ENCODE assay signal across 7 mouse cellular contexts in genomic region chr10:81411471-81412400, GRCm38 (mm10). TPM values are rescaled to one million over a fixed set of nuclear protein-coding genes. Genes with fewer than 3 reads are reported as not detected.
DNase-seq lines count a peak whose midpoint lies in the region; ATAC-seq lines count a peak whose summit lies in the region.

No protein-coding gene starts in this region.

- peak overlapping the region; percentile 91 for H3K27ac ChIP-seq in intestine, embryonic 15.5 days
- H3K27ac ChIP-seq in limb, embryonic 13.5 days: peak overlapping the region; percentile 85
- peak overlapping the region; percentile 88 for H3K27ac ChIP-seq in neural tube, embryonic 13.5 days (replicated peaks)

- H3K27me3 ChIP-seq in intestine, embryonic 15.5 days (replicated peaks): no peaks in the 10 kb centered on the region
- peaks cover 18% of the 10 kb centered on the region for H3K27me3 ChIP-seq in limb, embryonic 13.5 days
- peaks cover 17% of the 10 kb centered on the region for H3K27me3 ChIP-seq in neural tube, embryonic 13.5 days

- 47% methylated on average over 18 of the region's 18 CpGs for WGBS in intestine, embryonic 15.5 days
- WGBS in limb, embryonic 13.5 days: 67% methylated on average over 18 of the region's 18 CpGs
- 55% methylated on average over 18 of the region's 18 CpGs for WGBS in neural tube, embryonic 13.5 days

- no peaks in the 10 kb centered on the region for H3K9me3 ChIP-seq in intestine, embryonic 15.5 days
- no peaks in the 10 kb centered on the region for H3K9me3 ChIP-seq in limb, embryonic 13.5 days
- H3K9me3 ChIP-seq in neural tube, embryonic 13.5 days: no peaks in the 10 kb centered on the region

- peak; percentile 85 for DNase-seq in adrenal gland, adult 2 months
- peak; percentile 94 for DNase-seq in cerebellum, adult 9-10 months
- peak; percentile 92 to 98 for DNase-seq in gastrocnemius, postnatal 36 days

- no peaks in the 10 kb centered on the region for H3K36me3 ChIP-seq in intestine, embryonic 15.5 days
- H3K36me3 ChIP-seq in limb, embryonic 13.5 days: peaks cover 45% of the 10 kb centered on the region
- peaks cover 26% of the 10 kb centered on the region for H3K36me3 ChIP-seq in neural tube, embryonic 13.5 days

- H3K9ac ChIP-seq in intestine, embryonic 15.5 days: peak overlapping the region; percentile 23
- H3K9ac ChIP-seq in limb, embryonic 13.5 days: 0 out of 2 replicates have a peak overlapping the region, but pooled peaks have one; percentile 31
- H3K9ac ChIP-seq in neural tube, embryonic 13.5 days: peak overlapping the region; percentile 0

- no peak for ATAC-seq in intestine, embryonic 15.5 days
- no peak for ATAC-seq in limb, embryonic 13.5 days (ENCODE audit: low FRiP score, low read depth)
- ATAC-seq in neural tube, embryonic 13.5 days (ENCODE audit: low read depth): no peak
- no peak for ATAC-seq in granulocyte monocyte progenitor cell, adult 5-6 weeks (replicated peaks; ENCODE audit: poor library complexity, severe bottlenecking)

- no peak overlapping the region for H3K4me3 ChIP-seq in intestine, embryonic 15.5 days (replicated peaks)
- no peak overlapping the region for H3K4me3 ChIP-seq in limb, embryonic 13.5 days
- H3K4me3 ChIP-seq in neural tube, embryonic 13.5 days: no peak overlapping the region

- H3K4me2 ChIP-seq in intestine, embryonic 15.5 days (replicated peaks): 0 out of 2 replicates have a peak overlapping the region, but pooled peaks have one; percentile 7
- peak overlapping the region; percentile 19; the same call in 1 of the 2 replicates for H3K4me2 ChIP-seq in limb, embryonic 13.5 days (replicated peaks)
- H3K4me2 ChIP-seq in neural tube, embryonic 13.5 days: no peak overlapping the region

- intact Hi-C loops in gastrocnemius, postnatal 36 days (cut with DNase I): no loop called here

- peaks cover 96% of the 10 kb centered on the region for H3K4me1 ChIP-seq in intestine, embryonic 15.5 days (replicated peaks)
- H3K4me1 ChIP-seq in limb, embryonic 13.5 days: peaks cover 98% of the 10 kb centered on the region
- H3K4me1 ChIP-seq in neural tube, embryonic 13.5 days (replicated peaks): peaks cover 100% of the 10 kb centered on the region

RNA-seq across cellular contexts. Expression of gene Smim24, which starts 18.9 kb away (rescaled TPM):
- 1 to 10 TPM; 1.4 to 1.6 TPM for total RNA-seq in adrenal gland, adult 2 months (2021)
- polyA plus RNA-seq in adrenal gland, adult 2 months (2012; rRNA removed): 4.5 and 5.4 TPM in 2 replicates
- under 1 TPM; 0.37 to 0.38 TPM for total RNA-seq in gastrocnemius, postnatal 36 days (2021)
- polyA plus RNA-seq in intestine, embryonic 15.5 days (2015; fragmentation: Nextera tagmentation; extraction: Ambion mirVana): 235 and 288 TPM in 2 replicates
- polyA plus RNA-seq in limb, embryonic 13.5 days (2015; fragmentation: Nextera tagmentation; extraction: Ambion mirVana): 4.2 and 4.7 TPM in 2 replicates
- polyA plus RNA-seq in neural tube, embryonic 13.5 days (2015; fragmentation: Nextera tagmentation; extraction: Ambion mirVana): 1.8 and 3.1 TPM in 2 replicates
- total RNA-seq in granulocyte monocyte progenitor cell, adult 5-6 weeks (2014; fragmentation: Nextera tagmentation): 37.5 and 43.6 TPM in 2 replicates
- 11.5 and 13.3 TPM in 2 replicates for total RNA-seq in granulocyte monocyte progenitor cell, adult 5-6 weeks (2017)

RNA-seq across cellular contexts. Expression of gene Gm48552, which starts 22.9 kb away (rescaled TPM):
- total RNA-seq in adrenal gland, adult 2 months (2021): 1 to 10 TPM in 1 of 2 experiments, not detected in 1; 1.4 TPM
- 2.5 and 4.4 TPM in 2 replicates for polyA plus RNA-seq in adrenal gland, adult 2 months (2012; rRNA removed)
- under 1 TPM; 0.59 to 0.77 TPM for total RNA-seq in gastrocnemius, postnatal 36 days (2021)
- polyA plus RNA-seq in intestine, embryonic 15.5 days (2015; fragmentation: Nextera tagmentation; extraction: Ambion mirVana): 1.4 TPM in 1 of 2 replicates, not detected in the other
- polyA plus RNA-seq in limb, embryonic 13.5 days (2015; fragmentation: Nextera tagmentation; extraction: Ambion mirVana): 1.7 and 1.9 TPM in 2 replicates
- polyA plus RNA-seq in neural tube, embryonic 13.5 days (2015; fragmentation: Nextera tagmentation; extraction: Ambion mirVana): 1.3 and 2.5 TPM in 2 replicates
- 2.2 TPM in 1 of 2 replicates, not detected in the other for total RNA-seq in granulocyte monocyte progenitor cell, adult 5-6 weeks (2014; fragmentation: Nextera tagmentation)
- not detected in 2 replicates for total RNA-seq in granulocyte monocyte progenitor cell, adult 5-6 weeks (2017)

RNA-seq across cellular contexts. Expression of gene Gm48551, which starts 27.5 kb away (rescaled TPM):
- total RNA-seq in adrenal gland, adult 2 months (2021): 1 to 10 TPM; 1.8 to 2.5 TPM
- 2.9 and 6.7 TPM in 2 replicates for polyA plus RNA-seq in adrenal gland, adult 2 months (2012; rRNA removed)
- total RNA-seq in gastrocnemius, postnatal 36 days (2021): 1 to 10 TPM in 1 of 2 experiments, under 1 TPM in 1; 0.89 to 1.2 TPM
- polyA plus RNA-seq in intestine, embryonic 15.5 days (2015; fragmentation: Nextera tagmentation; extraction: Ambion mirVana): 2.8 and 3.6 TPM in 2 replicates
- polyA plus RNA-seq in limb, embryonic 13.5 days (2015; fragmentation: Nextera tagmentation; extraction: Ambion mirVana): 3.3 and 4.0 TPM in 2 replicates
- polyA plus RNA-seq in neural tube, embryonic 13.5 days (2015; fragmentation: Nextera tagmentation; extraction: Ambion mirVana): 5.2 and 8.2 TPM in 2 replicates
- 4.0 TPM in 1 of 2 replicates, not detected in the other for total RNA-seq in granulocyte monocyte progenitor cell, adult 5-6 weeks (2014; fragmentation: Nextera tagmentation)
- 0.30 TPM in 1 of 2 replicates, not detected in the other for total RNA-seq in granulocyte monocyte progenitor cell, adult 5-6 weeks (2017)

RNA-seq across cellular contexts. Expression of gene Dohh, which starts 27.5 kb away (rescaled TPM):
- 10 to 100 TPM; 39.6 to 54.3 TPM for total RNA-seq in adrenal gland, adult 2 months (2021)
- polyA plus RNA-seq in adrenal gland, adult 2 months (2012; rRNA removed): 125 and 132 TPM in 2 replicates
- total RNA-seq in gastrocnemius, postnatal 36 days (2021): 10 to 100 TPM; 36.5 to 42.5 TPM
- polyA plus RNA-seq in intestine, embryonic 15.5 days (2015; fragmentation: Nextera tagmentation; extraction: Ambion mirVana): 89.2 and 100 TPM in 2 replicates
- 72.7 and 79.4 TPM in 2 replicates for polyA plus RNA-seq in limb, embryonic 13.5 days (2015; fragmentation: Nextera tagmentation; extraction: Ambion mirVana)
- 72.2 and 75.2 TPM in 2 replicates for polyA plus RNA-seq in neural tube, embryonic 13.5 days (2015; fragmentation: Nextera tagmentation; extraction: Ambion mirVana)
- total RNA-seq in granulocyte monocyte progenitor cell, adult 5-6 weeks (2014; fragmentation: Nextera tagmentation): 12.2 and 34.9 TPM in 2 replicates
- 41.8 and 46.2 TPM in 2 replicates for total RNA-seq in granulocyte monocyte progenitor cell, adult 5-6 weeks (2017)

RNA-seq across cellular contexts. Expression of gene Fzr1, which starts 33.4 kb away (rescaled TPM):
- 10 to 100 TPM; 40.7 to 45.0 TPM for total RNA-seq in adrenal gland, adult 2 months (2021)
- 95.6 and 103 TPM in 2 replicates for polyA plus RNA-seq in adrenal gland, adult 2 months (2012; rRNA removed)
- 10 to 100 TPM; 14.2 to 15.9 TPM for total RNA-seq in gastrocnemius, postnatal 36 days (2021)
- polyA plus RNA-seq in intestine, embryonic 15.5 days (2015; fragmentation: Nextera tagmentation; extraction: Ambion mirVana): 83.2 and 85.7 TPM in 2 replicates
- polyA plus RNA-seq in limb, embryonic 13.5 days (2015; fragmentation: Nextera tagmentation; extraction: Ambion mirVana): 111 and 112 TPM in 2 replicates
- 105 and 112 TPM in 2 replicates for polyA plus RNA-seq in neural tube, embryonic 13.5 days (2015; fragmentation: Nextera tagmentation; extraction: Ambion mirVana)
- 14.8 and 17.0 TPM in 2 replicates for total RNA-seq in granulocyte monocyte progenitor cell, adult 5-6 weeks (2014; fragmentation: Nextera tagmentation)
- 13.5 and 15.3 TPM in 2 replicates for total RNA-seq in granulocyte monocyte progenitor cell, adult 5-6 weeks (2017)

Comparison
In these comparisons a context has a peak if more than half of its experiments do, and no peak if none do; other contexts are left out.
1. RNA of gene Smim24, which starts 18.9 kb away (polyA plus RNA-seq): 235 to 288 TPM in intestine, embryonic 15.5 days; 4.5 to 5.4 TPM in adrenal gland, adult 2 months, 4.2 to 4.7 TPM in limb, embryonic 13.5 days and 1.8 to 3.1 TPM in neural tube, embryonic 13.5 days; every median in the first group is over 10 times any median in the second.
2. Peak in every context shown above with its lines, with median percentiles within 50 percentile points of each other: DNase-seq, H3K27ac ChIP-seq and H3K9ac ChIP-seq.